Mouse (Mus musculus): Measurements from ENCODE around the gene Pomgnt2. TPM values are rescaled to one million over a fixed set of nuclear protein-coding genes. Genes with fewer than 3 reads are reported as not detected.

The Pomgnt2 gene
- polyA plus RNA-seq, 1 experiment from 2014 or later: 12.1 TPM

DNA sequence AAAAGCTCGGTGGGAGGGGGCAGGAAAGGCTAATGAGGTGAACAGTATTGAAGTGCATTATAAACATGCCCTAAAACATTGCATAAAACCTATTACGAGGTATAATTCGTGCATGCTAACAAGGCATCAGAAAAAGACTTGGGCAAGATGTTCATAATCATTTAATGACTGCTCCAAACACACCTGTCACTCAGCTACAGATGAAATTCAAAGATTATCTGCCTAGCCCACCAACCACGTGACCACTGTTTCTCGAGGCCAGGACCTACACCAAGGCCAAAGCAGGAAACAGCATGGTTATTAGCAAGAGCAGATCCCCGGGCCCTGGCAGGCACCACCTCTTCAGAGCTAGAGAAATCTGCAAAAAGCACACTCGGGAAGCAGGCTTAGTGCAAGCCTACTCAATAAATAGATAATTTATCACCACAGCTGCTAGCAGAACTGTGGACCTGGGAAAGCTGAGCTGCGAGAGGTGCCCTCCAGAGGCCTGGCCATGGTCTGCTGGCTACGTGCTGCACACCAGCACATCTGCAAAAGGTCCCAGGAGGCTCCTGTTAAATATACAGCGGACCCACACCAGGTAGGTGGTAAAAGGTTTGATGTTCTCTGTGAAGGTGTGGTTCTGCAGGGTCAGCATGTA, 15.3 kb downstream of the Pomgnt2 start:
- no peak overlapping the region for H3K4me3 ChIP-seq (ENCODE audit: control insufficient read depth in 1 of 2, insufficient read depth in 1 of 2, low read depth in 1 of 2, low read length in 2 of 2)
- no peaks in the 10 kb centered on the region for H3K9me3 ChIP-seq (ENCODE audit: control insufficient read depth, low read length)

DNA sequence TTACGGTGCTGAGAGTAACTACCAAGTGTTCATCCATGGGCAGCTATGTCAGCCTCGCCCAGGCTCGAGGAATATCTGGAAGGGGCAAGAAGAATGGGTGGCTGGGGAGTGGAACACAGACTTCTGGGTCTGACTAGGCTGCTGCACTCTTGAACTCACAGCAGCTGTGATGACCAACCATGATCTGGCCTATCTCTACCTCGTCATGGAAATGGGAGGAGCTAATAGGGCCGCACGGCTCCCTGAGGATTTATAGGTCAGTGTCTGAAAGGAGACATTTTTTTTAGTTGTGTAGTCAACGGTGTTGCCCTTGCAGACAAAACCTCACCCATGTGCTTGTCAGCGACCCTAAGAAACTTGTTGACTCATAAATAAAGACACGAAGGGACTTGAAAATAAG, 15.9 kb downstream of the Pomgnt2 start:
- Histone ChIP-seq H3K9ac (ENCODE audit: low read length) (no peak overlapping the region), H3K4me2 (ENCODE audit: low read length) (no peak overlapping the region), H3K36me3 (ENCODE audit: control insufficient read depth, insufficient read depth, low read length) (0 out of 2 replicates have a peak, but pooled peaks cover 4% of the 10 kb centered on the region), H3K4me1 (ENCODE audit: control insufficient read depth in 2 of 2, insufficient read depth in 2 of 2, low read length in 2 of 2) (no peaks in the 10 kb centered on the region), H3K9me3 (ENCODE audit: control insufficient read depth, low read length) (no peaks in the 10 kb centered on the region), H3K27me3 (ENCODE audit: control insufficient read depth, insufficient read depth, low read length) (no peaks in the 10 kb centered on the region), H3K4me3 (ENCODE audit: control insufficient read depth in 1 of 2, insufficient read depth in 1 of 2, low read depth in 1 of 2, low read length in 2 of 2) (no peak overlapping the region), H3K27ac (replicated peaks in 1 of 2; ENCODE audit: control insufficient read depth in 1 of 2, insufficient read depth in 1 of 2, low read depth in 2 of 2, low read length in 2 of 2) (no peak overlapping the region)
- ATAC-seq (ENCODE audit: insufficient number of reproducible peaks, insufficient read depth, low FRiP score, low read depth): no peak
- WGBS: 72% methylated on average over 9 of the region's 9 CpGs

More for the DNA sequence above, 15.3 kb downstream of the Pomgnt2 start:
- WGBS: 78% methylated on average over 10 of the region's 10 CpGs
- no peaks in the 10 kb centered on the region for H3K27me3 ChIP-seq (ENCODE audit: control insufficient read depth, insufficient read depth, low read length)
- H3K9ac ChIP-seq (ENCODE audit: low read length): no peak overlapping the region
- no peaks in the 10 kb centered on the region for H3K4me1 ChIP-seq (ENCODE audit: control insufficient read depth in 2 of 2, insufficient read depth in 2 of 2, low read length in 2 of 2)
- ATAC-seq (ENCODE audit: insufficient number of reproducible peaks, insufficient read depth, low FRiP score, low read depth): no peak
- H3K4me2 ChIP-seq (ENCODE audit: low read length): no peak overlapping the region
- H3K27ac ChIP-seq (replicated peaks in 1 of 2; ENCODE audit: control insufficient read depth in 1 of 2, insufficient read depth in 1 of 2, low read depth in 2 of 2, low read length in 2 of 2): no peak overlapping the region
- H3K36me3 ChIP-seq (ENCODE audit: control insufficient read depth, insufficient read depth, low read length): 0 out of 2 replicates have a peak, but pooled peaks cover 4% of the 10 kb centered on the region

DNA sequence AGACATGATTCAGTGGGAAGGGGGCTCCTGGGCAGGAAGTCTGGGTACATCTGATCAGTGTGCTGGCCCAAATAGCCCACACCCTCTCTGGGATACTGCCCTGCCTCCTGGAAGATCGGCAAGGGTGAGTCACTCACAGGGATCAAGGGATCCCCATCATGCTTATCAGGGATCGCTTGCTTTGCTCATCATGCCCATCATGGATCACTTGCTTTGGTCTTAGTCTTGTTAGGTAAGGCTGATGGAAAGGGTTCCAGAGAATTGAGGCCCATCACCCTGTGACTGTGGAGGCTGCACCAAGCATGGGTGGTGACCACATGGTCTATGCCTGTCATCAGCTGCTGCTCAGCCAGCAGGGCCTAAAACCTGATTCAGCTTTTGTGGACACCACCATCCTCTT, 21.6 kb downstream of the Pomgnt2 start:
- ATAC-seq (ENCODE audit: insufficient number of reproducible peaks, insufficient read depth, low FRiP score, low read depth): no peak
- Histone ChIP-seq H3K4me3 (ENCODE audit: control insufficient read depth in 1 of 2, insufficient read depth in 1 of 2, low read depth in 1 of 2, low read length in 2 of 2) (no peak overlapping the region), H3K27me3 (ENCODE audit: control insufficient read depth, insufficient read depth, low read length) (no peaks in the 10 kb centered on the region; the same call in 1 of the 2 replicates), H3K9ac (ENCODE audit: low read length) (no peak overlapping the region), H3K4me2 (ENCODE audit: low read length) (no peak overlapping the region), H3K36me3 (ENCODE audit: control insufficient read depth, insufficient read depth, low read length) (no peaks in the 10 kb centered on the region), H3K4me1 (ENCODE audit: control insufficient read depth in 2 of 2, insufficient read depth in 2 of 2, low read length in 2 of 2) (no peaks in the 10 kb centered on the region), H3K9me3 (ENCODE audit: control insufficient read depth, low read length) (no peaks in the 10 kb centered on the region), H3K27ac (replicated peaks in 1 of 2; ENCODE audit: control insufficient read depth in 1 of 2, insufficient read depth in 1 of 2, low read depth in 2 of 2, low read length in 2 of 2) (no peak overlapping the region)
- WGBS: 82% methylated on average over 2 of the region's 2 CpGs

DNA sequence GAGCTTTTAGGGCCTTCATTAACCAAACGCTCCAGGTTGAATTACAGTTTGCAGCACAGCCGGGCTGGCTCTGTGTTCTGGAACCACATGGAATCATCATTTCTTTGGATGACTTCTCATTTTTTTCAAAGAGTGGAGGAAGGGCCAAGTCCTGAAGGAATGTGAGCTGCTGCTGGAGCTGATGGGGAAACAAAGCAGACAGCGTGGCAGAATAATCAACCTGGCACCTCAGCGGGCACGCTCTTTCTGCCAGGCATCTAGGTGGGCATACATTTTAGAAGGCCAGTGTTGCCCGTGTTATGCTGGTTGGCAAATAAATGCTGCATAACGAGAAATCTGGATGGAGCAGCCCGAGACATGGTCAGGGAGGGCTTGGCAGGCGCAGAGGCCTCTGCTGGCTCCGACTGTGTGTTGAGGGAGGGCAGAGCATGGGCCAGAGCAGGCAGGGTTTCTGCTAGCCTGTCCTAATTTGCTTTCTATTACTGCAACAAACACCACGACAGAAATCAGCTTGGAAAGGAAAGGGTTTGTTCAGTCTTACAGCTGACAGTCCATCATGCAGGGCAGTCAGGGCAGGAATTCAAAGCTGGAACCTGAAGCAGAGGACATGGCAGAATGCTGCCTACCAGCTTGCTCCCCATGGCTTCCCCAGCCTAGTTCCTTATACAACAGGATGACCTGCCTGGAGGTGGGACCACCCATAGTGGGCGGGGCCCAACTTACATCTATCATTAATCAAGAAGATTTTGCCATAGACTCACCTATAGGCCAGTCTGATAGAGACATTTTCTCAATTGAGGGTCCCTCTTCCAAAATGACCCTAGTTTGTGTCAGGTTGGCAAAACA, 22.5 kb downstream of the Pomgnt2 start:
- H3K27ac ChIP-seq (replicated peaks in 1 of 2; ENCODE audit: control insufficient read depth in 1 of 2, insufficient read depth in 1 of 2, low read depth in 2 of 2, low read length in 2 of 2): no peak overlapping the region
- no peak for ATAC-seq (ENCODE audit: insufficient number of reproducible peaks, insufficient read depth, low FRiP score, low read depth)
- no peaks in the 10 kb centered on the region; the same call in 1 of the 2 replicates for H3K27me3 ChIP-seq (ENCODE audit: control insufficient read depth, insufficient read depth, low read length)
- no peaks in the 10 kb centered on the region for H3K4me1 ChIP-seq (ENCODE audit: control insufficient read depth in 2 of 2, insufficient read depth in 2 of 2, low read length in 2 of 2)
- no peak overlapping the region for H3K9ac ChIP-seq (ENCODE audit: low read length)
- 75% methylated on average over 12 of the region's 12 CpGs for WGBS
- H3K36me3 ChIP-seq (ENCODE audit: control insufficient read depth, insufficient read depth, low read length): no peaks in the 10 kb centered on the region
- no peak overlapping the region for H3K4me2 ChIP-seq (ENCODE audit: low read length)
- H3K4me3 ChIP-seq (ENCODE audit: control insufficient read depth in 1 of 2, insufficient read depth in 1 of 2, low read depth in 1 of 2, low read length in 2 of 2): no peak overlapping the region
- no peaks in the 10 kb centered on the region for H3K9me3 ChIP-seq (ENCODE audit: control insufficient read depth, low read length)

DNA sequence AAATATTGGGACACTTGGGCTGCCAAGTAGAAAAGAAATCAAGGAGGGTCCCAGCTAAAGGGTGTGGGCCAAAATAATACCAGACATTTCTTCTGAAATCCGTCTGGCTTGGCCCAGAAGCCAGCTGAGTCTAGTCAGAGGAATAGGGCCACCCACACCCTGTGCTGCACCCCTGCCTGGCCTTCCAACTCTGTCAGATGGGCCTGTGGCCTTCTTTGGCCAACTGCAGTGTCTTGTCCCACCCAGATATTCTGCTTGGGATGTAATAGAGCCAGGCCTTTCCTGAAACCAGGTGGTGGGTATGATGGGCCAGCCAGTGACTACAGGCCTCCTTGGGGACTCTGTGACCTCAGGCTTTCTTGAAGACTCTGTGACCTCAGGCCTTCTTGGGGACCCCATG, 23.7 kb downstream of the Pomgnt2 start:
- Histone ChIP-seq H3K9me3 (ENCODE audit: control insufficient read depth, low read length) (no peaks in the 10 kb centered on the region), H3K27me3 (ENCODE audit: control insufficient read depth, insufficient read depth, low read length) (no peaks in the 10 kb centered on the region; the same call in 1 of the 2 replicates), H3K4me2 (ENCODE audit: low read length) (no peak overlapping the region), H3K4me1 (ENCODE audit: control insufficient read depth in 2 of 2, insufficient read depth in 2 of 2, low read length in 2 of 2) (no peaks in the 10 kb centered on the region), H3K9ac (ENCODE audit: low read length) (no peak overlapping the region), H3K27ac (replicated peaks in 1 of 2; ENCODE audit: control insufficient read depth in 1 of 2, insufficient read depth in 1 of 2, low read depth in 2 of 2, low read length in 2 of 2) (no peak overlapping the region), H3K4me3 (ENCODE audit: control insufficient read depth in 1 of 2, insufficient read depth in 1 of 2, low read depth in 1 of 2, low read length in 2 of 2) (no peak overlapping the region), H3K36me3 (ENCODE audit: control insufficient read depth, insufficient read depth, low read length) (no peaks in the 10 kb centered on the region)
- no peak for ATAC-seq (ENCODE audit: insufficient number of reproducible peaks, insufficient read depth, low FRiP score, low read depth)
- 50% methylated on average over 1 of the region's 1 CpGs for WGBS

DNA sequence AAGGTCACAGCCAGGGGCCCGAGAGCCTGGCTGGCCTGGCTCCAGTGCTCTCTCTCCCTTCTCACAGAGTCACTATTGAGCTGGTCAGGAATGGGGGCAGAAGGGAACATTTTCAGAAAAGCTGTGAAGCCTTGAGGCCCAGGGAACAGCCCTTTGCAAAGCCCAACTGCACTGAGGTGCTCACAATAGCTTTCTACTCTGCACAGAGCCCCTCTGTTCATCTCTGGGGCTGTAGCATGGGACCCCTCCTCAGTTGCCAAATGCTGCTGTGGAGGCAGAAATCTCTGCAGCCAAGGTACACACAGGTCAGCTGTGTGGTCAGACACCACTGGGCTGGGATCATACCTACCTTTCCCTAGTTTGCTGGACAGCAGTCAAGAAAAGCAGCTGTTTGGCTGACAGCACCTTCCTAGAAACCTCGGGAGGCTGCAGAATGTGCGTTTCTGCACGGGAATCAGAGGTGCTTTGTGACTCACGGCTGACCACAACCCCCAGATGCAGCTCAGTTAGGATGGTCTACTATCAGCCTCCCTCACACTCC, 27.0 kb downstream of the Pomgnt2 start:
- no peak for ATAC-seq (ENCODE audit: insufficient number of reproducible peaks, insufficient read depth, low FRiP score, low read depth)
- Histone ChIP-seq H3K36me3 (ENCODE audit: control insufficient read depth, insufficient read depth, low read length) (no peaks in the 10 kb centered on the region), H3K27me3 (ENCODE audit: control insufficient read depth, insufficient read depth, low read length) (no peaks in the 10 kb centered on the region; the same call in 1 of the 2 replicates), H3K9ac (ENCODE audit: low read length) (no peak overlapping the region), H3K27ac (replicated peaks in 1 of 2; ENCODE audit: control insufficient read depth in 1 of 2, insufficient read depth in 1 of 2, low read depth in 2 of 2, low read length in 2 of 2) (no peak overlapping the region), H3K4me3 (ENCODE audit: control insufficient read depth in 1 of 2, insufficient read depth in 1 of 2, low read depth in 1 of 2, low read length in 2 of 2) (no peak overlapping the region), H3K4me2 (ENCODE audit: low read length) (no peak overlapping the region), H3K9me3 (ENCODE audit: control insufficient read depth, low read length) (no peaks in the 10 kb centered on the region), H3K4me1 (ENCODE audit: control insufficient read depth in 2 of 2, insufficient read depth in 2 of 2, low read length in 2 of 2) (no peaks in the 10 kb centered on the region)
- WGBS: 45% methylated on average over 5 of the region's 5 CpGs

DNA sequence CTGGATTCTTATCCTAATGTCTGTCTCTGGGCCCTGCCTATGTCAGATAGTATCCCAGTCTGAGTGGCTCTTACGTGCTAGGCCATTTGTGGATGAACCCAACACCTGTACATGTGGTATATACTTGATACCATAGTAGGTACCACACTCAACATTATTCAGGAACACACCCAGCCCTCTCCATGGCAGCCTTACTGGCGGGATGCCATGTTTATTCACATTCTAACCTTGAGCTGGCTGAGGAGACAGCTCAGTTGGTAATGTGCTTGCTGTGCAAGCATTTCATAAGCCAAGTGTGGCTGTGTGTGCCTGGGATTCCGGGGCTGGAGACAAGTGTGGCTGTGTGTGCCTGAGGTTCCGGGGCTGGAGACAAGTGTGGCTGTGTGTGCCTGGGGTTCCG, 28.7 kb downstream of the Pomgnt2 start:
- no peak overlapping the region for H3K4me2 ChIP-seq (ENCODE audit: low read length)
- H3K4me1 ChIP-seq (ENCODE audit: control insufficient read depth in 2 of 2, insufficient read depth in 2 of 2, low read length in 2 of 2): no peaks in the 10 kb centered on the region
- no peak for ATAC-seq (ENCODE audit: insufficient number of reproducible peaks, insufficient read depth, low FRiP score, low read depth)
- H3K9me3 ChIP-seq (ENCODE audit: control insufficient read depth, low read length): no peaks in the 10 kb centered on the region
- H3K4me3 ChIP-seq (ENCODE audit: control insufficient read depth in 1 of 2, insufficient read depth in 1 of 2, low read depth in 1 of 2, low read length in 2 of 2): no peak overlapping the region
- no peaks in the 10 kb centered on the region for H3K36me3 ChIP-seq (ENCODE audit: control insufficient read depth, insufficient read depth, low read length)
- H3K27ac ChIP-seq (replicated peaks in 1 of 2; ENCODE audit: control insufficient read depth in 1 of 2, insufficient read depth in 1 of 2, low read depth in 2 of 2, low read length in 2 of 2): no peak overlapping the region
- WGBS: 71% methylated on average over 5 of the region's 5 CpGs
- no peaks in the 10 kb centered on the region; the same call in 1 of the 2 replicates for H3K27me3 ChIP-seq (ENCODE audit: control insufficient read depth, insufficient read depth, low read length)
- H3K9ac ChIP-seq (ENCODE audit: low read length): no peak overlapping the region

Measured in heart, embryonic 14.5 days (tissue).